Mouse (Mus musculus): Measurements from ENCODE around the gene Ephx1.

DNA sequence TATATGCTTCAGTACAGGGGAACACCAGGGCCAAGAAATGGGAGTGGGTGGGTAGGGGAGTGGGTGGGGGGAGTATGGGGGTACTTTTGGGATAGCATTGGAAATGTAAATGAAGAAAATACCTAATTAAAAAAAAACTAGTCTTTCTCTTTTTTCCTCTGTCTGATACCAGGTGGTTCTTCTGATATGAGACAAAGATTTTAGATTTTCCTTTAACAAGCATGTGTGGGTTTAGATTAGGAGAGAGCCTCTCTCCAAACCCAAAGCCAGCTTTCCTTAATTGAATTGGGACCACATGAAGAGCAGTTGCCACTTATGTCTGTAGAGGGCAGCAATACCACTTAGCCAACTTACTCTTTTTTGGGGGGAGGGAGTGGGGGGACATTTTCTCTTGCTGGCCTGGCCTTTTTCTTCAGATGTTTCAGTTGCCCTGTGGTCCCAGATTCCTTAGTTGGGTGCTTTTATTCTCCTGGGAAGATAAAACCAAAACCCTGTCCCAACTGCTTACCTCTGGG lies 28.7 kb upstream of the Ephx1 start:
- TF ChIP-seq CTCF (IDR thresholded peaks at IDR 0.05; ENCODE audit: borderline replicate concordance, insufficient read depth, low read length) (no peak), POLR2A (IDR thresholded peaks at IDR 0.05; ENCODE audit: low read depth, low read length) (no peak)

All from embryonic fibroblast, embryonic 13.5 days (primary cell).